Mouse (Mus musculus): ENCODE measurements around the gene Map2. TPM values are rescaled to one million over a fixed set of nuclear protein-coding genes. Genes with fewer than 3 reads are reported as not detected.

The Map2 gene
- polyA plus RNA-seq, 1 experiment from 2014 or later: 2.2 TPM

DNA sequence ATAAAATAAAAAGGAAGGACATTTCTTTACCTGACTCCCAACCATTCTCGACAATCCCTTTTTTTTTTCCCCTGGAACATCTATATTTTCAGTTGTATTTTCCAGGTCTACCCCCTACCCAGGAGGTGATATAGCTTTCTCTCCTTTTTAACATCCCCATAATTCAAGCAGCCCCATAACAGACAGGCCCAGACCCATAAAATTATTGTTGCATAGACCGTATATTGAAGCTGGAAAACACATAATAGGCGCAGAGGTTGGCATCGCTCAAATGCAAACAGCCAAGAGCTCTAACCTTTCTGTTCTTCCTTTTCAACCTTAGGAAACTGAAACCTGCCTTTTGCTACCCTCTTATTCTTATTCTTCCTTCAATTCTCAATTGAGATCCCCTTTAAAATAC lies 211.2 kb downstream of the Map2 start:
- Histone ChIP-seq H3K27me3 (ENCODE audit: control insufficient read depth, insufficient read depth, low read depth, low read length) (no peaks in the 10 kb centered on the region), H3K4me3 (ENCODE audit: low read depth, low read length) (no peak overlapping the region), H3K9ac (ENCODE audit: low read depth, low read length) (no peak overlapping the region), H3K27ac (ENCODE audit: low read length) (no peak overlapping the region), H3K36me3 (ENCODE audit: control insufficient read depth, insufficient read depth) (no peaks in the 10 kb centered on the region), H3K4me2 (ENCODE audit: low read depth, low read length) (no peak overlapping the region), H3K9me3 (replicated peaks; ENCODE audit: control insufficient read depth, low read length) (no peaks in the 10 kb centered on the region), H3K4me1 (ENCODE audit: control insufficient read depth, low read depth, low read length) (no peaks in the 10 kb centered on the region)
- 79% methylated on average over 4 of the region's 4 CpGs for WGBS (ENCODE audit: insufficient replicate concordance)
- ATAC-seq (ENCODE audit: low read depth): no peak

DNA sequence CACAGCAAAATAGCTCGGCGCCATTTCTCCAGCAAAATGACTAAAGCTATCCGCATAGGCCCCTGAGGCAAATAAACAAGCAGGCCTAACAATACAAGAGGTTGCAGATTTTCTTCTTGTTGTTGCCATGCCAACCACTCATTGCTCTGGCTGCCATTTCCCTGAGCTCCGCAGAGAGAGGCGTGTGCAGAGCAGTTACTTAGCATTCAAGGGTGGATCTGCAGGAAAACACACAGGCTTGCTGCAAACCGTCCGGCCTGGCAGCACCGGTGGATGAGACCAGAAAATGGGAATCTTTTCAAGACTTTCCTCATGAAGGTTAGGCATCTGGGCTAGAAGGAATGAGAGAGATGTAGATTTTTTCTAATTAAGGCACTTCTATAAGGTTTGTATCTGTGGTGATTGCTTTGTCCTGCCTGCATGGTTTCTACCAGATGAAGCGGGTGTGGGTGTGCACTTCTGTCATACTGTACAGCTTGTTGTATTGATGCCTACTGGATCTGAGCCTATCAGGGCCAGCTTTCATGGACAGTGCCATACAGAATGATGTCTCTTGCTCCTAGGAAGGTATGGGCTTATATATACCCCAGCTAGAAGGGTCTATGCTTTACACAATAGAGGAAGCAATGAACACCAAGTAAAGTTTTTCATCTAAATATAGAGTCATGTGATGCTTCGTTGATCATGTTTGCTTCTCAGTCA lies 211.8 kb downstream of the Map2 start:
- 69% methylated on average over 10 of the region's 10 CpGs for WGBS (ENCODE audit: insufficient replicate concordance)
- no peaks in the 10 kb centered on the region for H3K9me3 ChIP-seq (replicated peaks; ENCODE audit: control insufficient read depth, low read length)
- H3K9ac ChIP-seq (ENCODE audit: low read depth, low read length): no peak overlapping the region
- no peak overlapping the region for H3K4me3 ChIP-seq (ENCODE audit: low read depth, low read length)
- no peak overlapping the region for H3K27ac ChIP-seq (ENCODE audit: low read length)
- no peak for ATAC-seq (ENCODE audit: low read depth)
- no peak overlapping the region for H3K4me2 ChIP-seq (ENCODE audit: low read depth, low read length)
- no peaks in the 10 kb centered on the region for H3K27me3 ChIP-seq (ENCODE audit: control insufficient read depth, insufficient read depth, low read depth, low read length)
- H3K36me3 ChIP-seq (ENCODE audit: control insufficient read depth, insufficient read depth): no peaks in the 10 kb centered on the region
- no peaks in the 10 kb centered on the region for H3K4me1 ChIP-seq (ENCODE audit: control insufficient read depth, low read depth, low read length)

DNA sequence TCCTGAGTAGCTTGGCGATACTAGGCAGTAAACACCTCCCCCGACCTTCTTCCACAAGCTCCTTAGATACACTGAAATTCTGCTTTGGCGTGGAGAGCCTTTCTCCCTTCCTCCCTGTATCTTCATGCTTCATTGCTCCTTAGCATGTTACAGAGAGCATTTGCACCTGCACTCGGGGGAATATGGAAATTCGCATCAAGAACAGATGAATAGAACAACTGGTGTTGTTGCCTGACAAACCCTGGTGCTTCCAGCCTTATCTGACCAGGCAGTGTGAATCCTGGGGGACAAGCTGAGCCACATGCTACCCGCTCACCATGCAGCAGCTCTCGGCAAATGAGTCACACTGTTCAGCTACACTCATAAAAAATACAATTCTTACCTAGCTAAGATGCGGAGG lies 213.5 kb downstream of the Map2 start:
- Histone ChIP-seq H3K27me3 (ENCODE audit: control insufficient read depth, insufficient read depth, low read depth, low read length) (no peaks in the 10 kb centered on the region), H3K4me2 (ENCODE audit: low read depth, low read length) (no peak overlapping the region), H3K9ac (ENCODE audit: low read depth, low read length) (no peak overlapping the region), H3K27ac (ENCODE audit: low read length) (no peak overlapping the region), H3K36me3 (ENCODE audit: control insufficient read depth, insufficient read depth) (no peaks in the 10 kb centered on the region), H3K9me3 (replicated peaks; ENCODE audit: control insufficient read depth, low read length) (no peaks in the 10 kb centered on the region), H3K4me1 (ENCODE audit: control insufficient read depth, low read depth, low read length) (no peaks in the 10 kb centered on the region), H3K4me3 (ENCODE audit: low read depth, low read length) (no peak overlapping the region)
- no peak for ATAC-seq (ENCODE audit: low read depth)
- 51% methylated on average over 8 of the region's 8 CpGs for WGBS (ENCODE audit: insufficient replicate concordance)

DNA sequence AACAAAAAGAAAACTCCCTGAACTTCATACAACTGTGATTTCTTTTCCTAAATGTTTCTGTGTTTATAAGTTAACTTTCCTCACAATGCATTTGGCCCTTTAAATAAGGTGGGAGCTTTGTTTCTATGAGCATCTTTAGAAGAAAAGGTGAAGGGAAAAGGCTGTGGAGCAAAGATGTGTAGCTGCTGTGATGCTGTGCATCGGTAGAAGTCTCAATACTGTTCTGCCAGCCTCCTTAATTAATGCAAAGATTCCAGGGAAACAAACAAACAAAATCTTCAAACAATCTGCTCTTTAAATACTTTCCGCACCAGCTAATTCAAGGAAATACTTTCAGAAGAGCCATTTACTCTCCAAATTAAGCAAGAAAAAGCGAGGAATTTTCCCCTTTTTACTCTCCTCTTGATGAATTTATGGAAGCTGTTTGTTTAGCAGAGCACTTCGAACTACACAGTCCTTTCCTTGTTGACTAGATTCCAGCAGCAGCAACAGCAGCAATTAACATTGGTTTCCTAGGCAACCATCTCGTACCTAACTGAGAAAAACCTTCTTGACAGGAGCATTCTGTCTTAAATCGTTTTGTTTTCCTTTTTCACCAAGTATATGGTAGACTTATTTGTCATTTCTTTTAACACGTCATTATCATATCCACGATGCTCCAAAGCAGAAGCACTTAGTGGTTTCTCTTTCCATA lies 220.0 kb downstream of the Map2 start:
- 34% methylated on average over 8 of the region's 8 CpGs for WGBS (ENCODE audit: insufficient replicate concordance)
- Histone ChIP-seq H3K9me3 (replicated peaks; ENCODE audit: control insufficient read depth, low read length) (no peaks in the 10 kb centered on the region), H3K4me1 (ENCODE audit: control insufficient read depth, low read depth, low read length) (no peaks in the 10 kb centered on the region), H3K36me3 (ENCODE audit: control insufficient read depth, insufficient read depth) (no peaks in the 10 kb centered on the region), H3K27me3 (ENCODE audit: control insufficient read depth, insufficient read depth, low read depth, low read length) (no peaks in the 10 kb centered on the region), H3K27ac (ENCODE audit: low read length) (no peak overlapping the region), H3K4me2 (ENCODE audit: low read depth, low read length) (no peak overlapping the region), H3K4me3 (ENCODE audit: low read depth, low read length) (no peak overlapping the region), H3K9ac (ENCODE audit: low read depth, low read length) (no peak overlapping the region)
- no peak for ATAC-seq (ENCODE audit: low read depth)

DNA sequence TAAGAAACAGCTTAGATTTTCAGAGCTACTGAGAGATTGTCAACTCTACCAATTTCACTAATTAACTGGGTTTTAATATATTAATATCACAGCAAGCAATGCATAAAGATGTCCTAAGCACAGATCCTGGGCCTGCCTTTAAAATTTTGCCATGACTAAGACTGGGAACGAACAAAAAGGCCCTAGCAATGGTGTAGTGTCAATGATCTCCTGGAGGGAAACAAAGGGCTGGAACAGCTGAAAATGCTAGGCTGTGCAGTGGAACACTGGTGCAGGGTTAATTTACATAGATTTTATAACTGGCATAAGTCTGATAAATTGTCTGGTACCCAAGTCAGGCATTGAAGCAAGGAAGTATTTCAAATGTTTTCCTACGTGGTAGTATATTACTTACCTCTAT lies 220.8 kb downstream of the Map2 start:
- H3K4me2 ChIP-seq (ENCODE audit: low read depth, low read length): no peak overlapping the region
- no peak for ATAC-seq (ENCODE audit: low read depth)
- no peak overlapping the region for H3K4me3 ChIP-seq (ENCODE audit: low read depth, low read length)
- no peaks in the 10 kb centered on the region for H3K4me1 ChIP-seq (ENCODE audit: control insufficient read depth, low read depth, low read length)
- H3K9me3 ChIP-seq (replicated peaks; ENCODE audit: control insufficient read depth, low read length): no peaks in the 10 kb centered on the region
- no peak overlapping the region for H3K9ac ChIP-seq (ENCODE audit: low read depth, low read length)
- no peaks in the 10 kb centered on the region for H3K36me3 ChIP-seq (ENCODE audit: control insufficient read depth, insufficient read depth)
- 52% methylated on average over 2 of the region's 2 CpGs for WGBS (ENCODE audit: insufficient replicate concordance)
- H3K27me3 ChIP-seq (ENCODE audit: control insufficient read depth, insufficient read depth, low read depth, low read length): no peaks in the 10 kb centered on the region
- no peak overlapping the region for H3K27ac ChIP-seq (ENCODE audit: low read length)

DNA sequence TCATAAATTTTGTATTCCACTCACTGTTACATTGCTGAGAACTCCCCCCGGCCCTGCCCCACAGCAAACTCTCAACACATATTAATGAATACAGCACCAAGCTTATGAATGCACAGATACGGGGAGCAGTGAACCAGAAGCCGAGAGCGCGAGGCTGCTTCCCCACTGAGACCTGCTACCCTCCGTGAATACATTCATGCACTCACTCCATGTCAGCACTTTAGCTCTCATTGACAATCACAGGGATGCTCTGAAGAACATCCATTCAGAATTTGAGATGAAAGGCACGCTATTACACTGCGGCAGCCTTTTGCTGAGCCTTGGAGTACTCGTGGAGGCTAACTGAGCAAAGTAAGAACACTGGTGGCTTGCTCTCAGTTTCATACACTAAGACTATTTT lies 226.8 kb downstream of the Map2 start:
- Histone ChIP-seq H3K9ac (ENCODE audit: low read depth, low read length) (no peak overlapping the region), H3K36me3 (ENCODE audit: control insufficient read depth, insufficient read depth) (no peaks in the 10 kb centered on the region), H3K4me1 (ENCODE audit: control insufficient read depth, low read depth, low read length) (no peaks in the 10 kb centered on the region), H3K4me2 (ENCODE audit: low read depth, low read length) (no peak overlapping the region), H3K27me3 (ENCODE audit: control insufficient read depth, insufficient read depth, low read depth, low read length) (no peaks in the 10 kb centered on the region), H3K9me3 (replicated peaks; ENCODE audit: control insufficient read depth, low read length) (no peaks in the 10 kb centered on the region), H3K4me3 (ENCODE audit: low read depth, low read length) (no peak overlapping the region), H3K27ac (ENCODE audit: low read length) (no peak overlapping the region)
- WGBS (ENCODE audit: insufficient replicate concordance): 72% methylated on average over 9 of the region's 9 CpGs
- no peak for ATAC-seq (ENCODE audit: low read depth)

DNA sequence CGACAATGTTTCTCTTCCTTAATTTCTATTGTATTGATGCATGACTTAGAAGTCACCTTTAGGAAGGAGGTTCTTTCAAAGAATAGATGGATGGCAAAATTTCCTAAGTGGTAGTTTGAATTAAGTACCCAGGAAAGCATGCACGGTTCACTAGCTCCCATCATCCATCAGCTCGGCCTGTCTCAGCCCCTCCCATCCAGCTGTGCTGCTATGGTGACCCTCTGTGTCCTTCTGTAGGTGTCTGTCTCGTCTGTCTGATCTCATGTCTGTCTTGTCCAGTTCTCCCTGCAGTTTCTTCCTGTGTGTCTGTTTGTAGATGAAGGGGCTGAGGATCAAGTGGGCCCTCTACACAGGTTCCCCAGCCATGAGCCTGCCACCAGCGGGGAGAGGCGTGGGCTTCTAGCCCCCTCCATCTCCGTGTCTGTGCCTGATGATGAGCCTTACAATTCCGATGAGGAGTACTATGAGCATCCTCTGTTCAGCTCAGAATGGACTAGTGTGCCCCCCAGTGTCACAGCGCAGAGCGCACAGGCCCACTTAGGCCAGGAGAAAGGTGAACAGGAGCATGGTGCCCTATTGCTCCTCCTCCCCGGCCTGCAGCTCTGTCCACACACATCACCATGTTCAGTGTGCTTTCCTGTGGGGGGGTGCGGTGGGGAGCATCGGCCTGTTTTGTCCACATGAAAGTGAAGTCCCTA lies 232.3 kb downstream of the Map2 start:
- WGBS (ENCODE audit: insufficient replicate concordance): 61% methylated on average over 13 of the region's 13 CpGs

DNA sequence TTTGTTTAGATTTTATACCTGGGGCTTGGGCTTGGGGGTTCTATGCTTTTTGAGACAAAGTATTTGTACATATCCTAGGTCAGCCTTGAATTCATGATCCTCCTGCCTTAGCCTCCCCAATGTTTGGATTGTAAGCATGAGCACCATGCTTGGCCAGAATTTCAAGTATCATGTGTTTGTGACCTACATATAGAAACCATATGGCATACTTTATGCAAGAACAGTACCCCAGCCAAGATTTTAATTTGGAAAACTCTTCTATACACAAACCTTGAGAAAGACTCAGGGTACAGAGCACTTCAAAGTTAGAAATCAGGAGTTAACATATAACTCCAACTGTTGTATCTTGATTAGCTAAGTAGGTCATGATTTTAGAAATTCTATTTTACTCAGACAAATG lies 243.3 kb downstream of the Map2 start:
- no peak for ATAC-seq (ENCODE audit: low read depth)
- Histone ChIP-seq H3K4me2 (ENCODE audit: low read depth, low read length) (no peak overlapping the region), H3K27me3 (ENCODE audit: control insufficient read depth, insufficient read depth, low read depth, low read length) (no peaks in the 10 kb centered on the region), H3K27ac (ENCODE audit: low read length) (no peak overlapping the region), H3K9ac (ENCODE audit: low read depth, low read length) (no peak overlapping the region), H3K4me1 (ENCODE audit: control insufficient read depth, low read depth, low read length) (no peaks in the 10 kb centered on the region), H3K4me3 (ENCODE audit: low read depth, low read length) (no peak overlapping the region), H3K36me3 (ENCODE audit: control insufficient read depth, insufficient read depth) (no peaks in the 10 kb centered on the region), H3K9me3 (replicated peaks; ENCODE audit: control insufficient read depth, low read length) (no peaks in the 10 kb centered on the region)

More for the DNA sequence above, 232.3 kb downstream of the Map2 start:
- H3K36me3 ChIP-seq (ENCODE audit: control insufficient read depth, insufficient read depth): no peaks in the 10 kb centered on the region
- ATAC-seq (ENCODE audit: low read depth): no peak
- H3K4me1 ChIP-seq (ENCODE audit: control insufficient read depth, low read depth, low read length): no peaks in the 10 kb centered on the region
- no peak overlapping the region for H3K4me3 ChIP-seq (ENCODE audit: low read depth, low read length)
- H3K4me2 ChIP-seq (ENCODE audit: low read depth, low read length): no peak overlapping the region
- H3K27me3 ChIP-seq (ENCODE audit: control insufficient read depth, insufficient read depth, low read depth, low read length): no peaks in the 10 kb centered on the region
- H3K9me3 ChIP-seq (replicated peaks; ENCODE audit: control insufficient read depth, low read length): no peaks in the 10 kb centered on the region
- no peak overlapping the region for H3K27ac ChIP-seq (ENCODE audit: low read length)
- no peak overlapping the region for H3K9ac ChIP-seq (ENCODE audit: low read depth, low read length)

DNA sequence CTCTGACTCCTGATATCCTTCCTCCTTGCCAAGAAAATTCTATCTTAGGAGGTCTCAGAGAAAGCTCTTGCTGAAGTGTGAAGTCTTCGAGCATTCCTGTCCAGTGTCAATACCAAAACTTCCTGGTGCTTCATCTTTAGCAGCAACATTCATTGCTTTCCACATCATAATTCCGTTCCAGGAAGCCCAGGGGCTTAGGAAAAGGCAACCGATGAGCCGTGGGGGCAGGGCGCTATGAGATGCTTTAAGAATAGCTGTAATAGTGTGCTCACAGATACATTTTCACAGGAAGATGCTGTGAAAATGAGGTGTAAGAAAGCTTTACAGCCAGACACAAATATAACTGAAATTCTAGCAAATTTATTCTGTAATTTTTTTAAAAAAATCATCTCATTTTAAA lies 251.0 kb downstream of the Map2 start:
- H3K36me3 ChIP-seq (ENCODE audit: control insufficient read depth, insufficient read depth): no peaks in the 10 kb centered on the region
- no peak overlapping the region for H3K4me3 ChIP-seq (ENCODE audit: low read depth, low read length)
- no peak overlapping the region for H3K9ac ChIP-seq (ENCODE audit: low read depth, low read length)
- H3K27ac ChIP-seq (ENCODE audit: low read length): no peak overlapping the region
- H3K9me3 ChIP-seq (replicated peaks; ENCODE audit: control insufficient read depth, low read length): no peaks in the 10 kb centered on the region
- no peak for ATAC-seq (ENCODE audit: low read depth)
- 65% methylated on average over 5 of the region's 5 CpGs for WGBS (ENCODE audit: insufficient replicate concordance)
- H3K4me1 ChIP-seq (ENCODE audit: control insufficient read depth, low read depth, low read length): no peaks in the 10 kb centered on the region
- no peaks in the 10 kb centered on the region for H3K27me3 ChIP-seq (ENCODE audit: control insufficient read depth, insufficient read depth, low read depth, low read length)
- no peak overlapping the region for H3K4me2 ChIP-seq (ENCODE audit: low read depth, low read length)
